Mouse (Mus musculus) telencephalon, adult 2 months (tissue): ENCODE measurements at regions not wholly inside any gene's neighbourhood (a gene's known extent, or its start where the extent isn't known, plus 50 kb on each side); places are given as distances from the start of the nearest gene placed in this dataset.

Experiments used
- DNase-seq: peaks from one replicate; pipeline ENCODE4 v3.0.0-alpha.2; 2011; ENCODE audit warnings: low read depth, low spot score

GRCm38 (mm10) chr12:10231683-10232082, 138.1 kb upstream of the Nt5c1b start:
- no peak for DNase-seq

GRCm38 (mm10) chr12:10248110-10248509, 121.7 kb upstream of the Nt5c1b start:
- no peak for DNase-seq

GRCm38 (mm10) chr12:10256385-10256784, 113.4 kb upstream of the Nt5c1b start:
- DNase-seq: no peak

GRCm38 (mm10) chr12:10266201-10266600, 103.6 kb upstream of the Nt5c1b start:
- DNase-seq: no peak

GRCm38 (mm10) chr12:10272038-10272437, 97.7 kb upstream of the Nt5c1b start:
- DNase-seq: peak; percentile 40

GRCm38 (mm10) chr12:10275226-10275625, 94.5 kb upstream of the Nt5c1b start:
- no peak for DNase-seq

- DNase-seq: no peak
Measured at GRCm38 (mm10) chr12:10292646-10293045, 77.1 kb upstream of the Nt5c1b start.

- no peak for DNase-seq
Measured at GRCm38 (mm10) chr12:10305970-10306369, 63.8 kb upstream of the Nt5c1b start.
